Mouse (Mus musculus) neural tube, embryonic 15.5 days (tissue): ENCODE results near the gene Bcl9. TPM values are rescaled to one million over a fixed set of nuclear protein-coding genes. Genes with fewer than 3 reads are reported as not detected.

Experiments
- polyA plus RNA-seq: library from polyadenylated mRNA; unstranded; fragments of >200 nt; fragmentation: Nextera tagmentation; extraction: Ambion mirVana; gene quantifications from 2 replicates; pipeline ENCODE4 v1.2.1, GENCODE M21; 2015

Gene Bcl9
- polyA plus RNA-seq, 1 experiment from 2014 or later: 64.6 TPM

Other genes starting within 250 kb of the Bcl9 start
- 21.8 and 27.4 TPM in 2 replicates for gene Acp6, start 139.1 kb downstream of the Bcl9 start, polyA plus RNA-seq
- not detected in 2 replicates for gene Olfr1402, start 124.1 kb upstream of the Bcl9 start, polyA plus RNA-seq